Mouse (Mus musculus): Measurements from ENCODE around the gene Trappc3. TPM values are rescaled to one million over a fixed set of nuclear protein-coding genes. Genes with fewer than 3 reads are reported as not detected.

The Trappc3 gene
- polyA plus RNA-seq, 1 experiment: 2.0 TPM

DNA sequence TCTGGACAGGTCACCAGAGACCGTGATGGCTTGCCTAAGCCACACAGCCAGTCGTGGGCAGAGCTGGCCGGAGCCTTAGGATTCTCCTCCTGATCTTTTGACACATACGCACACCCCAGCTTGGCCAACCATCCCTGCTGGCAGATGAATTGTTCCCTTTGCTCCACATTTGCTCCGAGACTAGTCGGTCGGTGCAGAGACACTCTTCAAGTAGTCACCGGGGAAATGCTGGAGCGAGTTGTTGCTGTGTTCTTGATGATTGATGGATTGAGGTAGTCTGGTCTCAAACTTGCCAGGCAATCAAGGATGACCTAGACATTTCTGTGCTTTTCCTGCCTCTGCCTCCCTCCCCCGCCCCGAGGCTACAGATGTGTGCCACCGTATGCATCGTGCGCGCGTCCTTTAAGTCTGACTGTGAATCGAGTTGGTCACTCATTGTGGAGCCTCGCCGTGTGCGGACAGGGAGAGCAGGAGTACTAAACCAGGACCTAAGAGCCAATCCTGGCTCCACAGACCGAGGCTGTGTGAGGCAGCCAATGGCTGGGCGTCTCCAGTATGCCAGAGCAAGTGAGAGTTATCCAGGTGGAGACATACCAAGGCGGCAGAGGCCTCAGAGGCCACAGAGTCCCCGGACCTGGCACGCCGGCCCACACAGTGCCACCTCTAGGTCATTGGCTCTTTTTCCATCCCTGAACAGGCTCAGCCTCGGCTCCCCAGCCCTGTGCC is 39.6 kb downstream of the Trappc3 start:
- H3K9me3 ChIP-seq (ENCODE audit: control insufficient read depth, low read length): peaks cover 8% of the 10 kb centered on the region
- no peak overlapping the region for H3K4me3 ChIP-seq (replicated peaks)
- peaks cover 77% of the 10 kb centered on the region for H3K27me3 ChIP-seq (ENCODE audit: control insufficient read depth)
- no peak for TF ChIP-seq GATA1 (IDR thresholded peaks at IDR 0.05; ENCODE audit: low read length)
- no peak for TF ChIP-seq TAL1 (IDR thresholded peaks at IDR 0.05; ENCODE audit: low read length)
- H3K36me3 ChIP-seq (ENCODE audit: control insufficient read depth): no peaks in the 10 kb centered on the region
- no peaks in the 10 kb centered on the region; the same call in 1 of the 2 replicates for H3K4me1 ChIP-seq (ENCODE audit: control insufficient read depth)

DNA sequence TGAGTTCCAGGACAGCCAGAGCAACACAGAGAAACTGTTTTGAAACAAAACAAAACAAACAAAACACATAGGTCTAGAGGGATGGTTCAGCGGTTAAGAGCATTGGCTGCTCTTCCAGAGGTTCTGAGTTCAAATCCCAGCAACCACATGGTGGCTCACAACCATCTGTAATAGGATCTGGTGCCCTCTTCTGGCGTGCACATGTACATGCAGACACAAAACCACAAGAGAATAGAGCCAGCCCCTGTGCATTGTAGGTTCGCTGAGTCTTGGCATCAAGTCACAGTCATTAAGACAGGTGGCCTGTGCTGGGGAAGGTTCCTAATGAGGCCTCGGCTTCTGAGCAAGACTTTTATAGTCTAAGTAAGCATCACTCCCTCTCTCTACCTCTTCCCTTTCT is 41.8 kb downstream of the Trappc3 start:
- H3K9me3 ChIP-seq (ENCODE audit: control insufficient read depth, low read length): peaks cover 8% of the 10 kb centered on the region
- peaks cover 64% of the 10 kb centered on the region for H3K27me3 ChIP-seq (ENCODE audit: control insufficient read depth)
- no peaks in the 10 kb centered on the region for H3K4me1 ChIP-seq (ENCODE audit: control insufficient read depth)
- no peaks in the 10 kb centered on the region for H3K36me3 ChIP-seq (ENCODE audit: control insufficient read depth)
- TF ChIP-seq GATA1 (IDR thresholded peaks at IDR 0.05; ENCODE audit: low read length) (no peak), TAL1 (IDR thresholded peaks at IDR 0.05; ENCODE audit: low read length) (no peak)
- H3K4me3 ChIP-seq (replicated peaks): no peak overlapping the region

DNA sequence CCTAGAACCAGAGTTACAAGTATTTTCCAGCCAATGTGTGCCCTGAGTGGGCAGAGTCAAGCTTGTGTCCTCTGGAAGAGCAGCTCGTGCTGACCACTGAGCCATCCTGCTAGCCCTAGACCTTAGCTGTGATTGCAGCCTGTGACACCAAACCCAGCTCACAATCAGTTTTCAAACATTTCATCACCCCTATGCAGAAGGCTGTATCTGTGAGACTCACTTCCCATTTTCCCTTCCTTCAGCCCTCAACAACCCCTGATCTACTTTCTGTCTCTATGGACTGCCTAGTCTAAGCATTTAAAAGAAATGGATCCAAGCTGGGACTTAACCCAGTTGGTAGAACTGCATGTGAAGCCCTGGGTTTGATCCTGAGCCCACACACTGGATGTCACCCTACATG is 43.3 kb downstream of the Trappc3 start:
- H3K36me3 ChIP-seq (ENCODE audit: control insufficient read depth): no peaks in the 10 kb centered on the region
- H3K4me3 ChIP-seq (replicated peaks): no peak overlapping the region
- TF ChIP-seq TAL1 (IDR thresholded peaks at IDR 0.05; ENCODE audit: low read length): no peak
- peaks cover 8% of the 10 kb centered on the region for H3K9me3 ChIP-seq (ENCODE audit: control insufficient read depth, low read length)
- peaks cover 57% of the 10 kb centered on the region for H3K27me3 ChIP-seq (ENCODE audit: control insufficient read depth)
- peaks cover 3% of the 10 kb centered on the region for H3K4me1 ChIP-seq (ENCODE audit: control insufficient read depth)

DNA sequence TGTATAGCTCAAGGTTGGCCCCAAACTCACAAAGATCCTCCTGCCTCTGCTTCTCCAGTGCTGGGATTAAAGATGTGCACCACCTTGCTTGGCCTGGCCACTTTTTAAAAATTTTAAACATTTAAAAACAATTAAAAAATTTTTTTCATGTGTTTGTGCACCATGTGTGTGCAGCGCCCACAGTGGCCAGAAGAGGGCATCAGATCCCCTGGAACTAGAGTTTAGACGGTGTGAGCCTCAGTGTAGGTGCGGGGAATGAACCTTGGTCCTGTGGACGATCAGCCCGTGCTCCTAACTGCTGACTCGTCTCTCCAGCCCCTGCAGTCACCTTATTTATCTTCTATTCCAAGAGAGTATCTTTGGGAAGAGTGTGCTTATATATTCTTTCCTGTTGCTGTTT is 43.9 kb downstream of the Trappc3 start:
- no peak overlapping the region for H3K4me3 ChIP-seq (replicated peaks)
- H3K27me3 ChIP-seq (ENCODE audit: control insufficient read depth): peaks cover 50% of the 10 kb centered on the region
- H3K4me1 ChIP-seq (ENCODE audit: control insufficient read depth): peaks cover 3% of the 10 kb centered on the region
- TF ChIP-seq TAL1 (IDR thresholded peaks at IDR 0.05; ENCODE audit: low read length): no peak
- TF ChIP-seq GATA1 (IDR thresholded peaks at IDR 0.05; ENCODE audit: low read length): no peak
- H3K36me3 ChIP-seq (ENCODE audit: control insufficient read depth): no peaks in the 10 kb centered on the region
- peaks cover 8% of the 10 kb centered on the region for H3K9me3 ChIP-seq (ENCODE audit: control insufficient read depth, low read length)

DNA sequence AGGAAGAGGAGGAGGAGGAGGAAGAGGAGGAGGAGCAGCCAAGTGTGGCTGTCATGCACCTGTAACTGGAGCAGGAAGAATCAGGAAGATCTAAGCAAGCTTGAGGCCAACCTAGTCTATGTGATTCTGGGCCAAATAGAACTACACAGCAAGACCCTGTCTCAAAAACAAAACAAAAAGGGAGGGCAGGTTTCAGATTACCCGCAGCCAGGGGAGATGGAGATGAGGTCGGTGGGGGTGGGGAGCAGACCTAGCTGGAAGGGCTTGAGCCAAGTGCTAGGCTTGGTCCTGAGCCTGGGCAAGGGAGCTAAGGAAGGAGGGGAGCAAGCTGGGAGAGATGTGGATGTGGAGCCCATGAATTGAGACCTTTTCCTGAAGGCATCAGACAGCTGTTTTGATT is 44.7 kb downstream of the Trappc3 start:
- Histone ChIP-seq H3K4me3 (replicated peaks) (no peak overlapping the region), H3K36me3 (ENCODE audit: control insufficient read depth) (no peaks in the 10 kb centered on the region), H3K9me3 (ENCODE audit: control insufficient read depth, low read length) (peaks cover 5% of the 10 kb centered on the region), H3K27me3 (ENCODE audit: control insufficient read depth) (peaks cover 43% of the 10 kb centered on the region), H3K4me1 (ENCODE audit: control insufficient read depth) (peaks cover 3% of the 10 kb centered on the region)
- TF ChIP-seq GATA1 (IDR thresholded peaks at IDR 0.05; ENCODE audit: low read length) (no peak), TAL1 (IDR thresholded peaks at IDR 0.05; ENCODE audit: low read length) (no peak)

DNA sequence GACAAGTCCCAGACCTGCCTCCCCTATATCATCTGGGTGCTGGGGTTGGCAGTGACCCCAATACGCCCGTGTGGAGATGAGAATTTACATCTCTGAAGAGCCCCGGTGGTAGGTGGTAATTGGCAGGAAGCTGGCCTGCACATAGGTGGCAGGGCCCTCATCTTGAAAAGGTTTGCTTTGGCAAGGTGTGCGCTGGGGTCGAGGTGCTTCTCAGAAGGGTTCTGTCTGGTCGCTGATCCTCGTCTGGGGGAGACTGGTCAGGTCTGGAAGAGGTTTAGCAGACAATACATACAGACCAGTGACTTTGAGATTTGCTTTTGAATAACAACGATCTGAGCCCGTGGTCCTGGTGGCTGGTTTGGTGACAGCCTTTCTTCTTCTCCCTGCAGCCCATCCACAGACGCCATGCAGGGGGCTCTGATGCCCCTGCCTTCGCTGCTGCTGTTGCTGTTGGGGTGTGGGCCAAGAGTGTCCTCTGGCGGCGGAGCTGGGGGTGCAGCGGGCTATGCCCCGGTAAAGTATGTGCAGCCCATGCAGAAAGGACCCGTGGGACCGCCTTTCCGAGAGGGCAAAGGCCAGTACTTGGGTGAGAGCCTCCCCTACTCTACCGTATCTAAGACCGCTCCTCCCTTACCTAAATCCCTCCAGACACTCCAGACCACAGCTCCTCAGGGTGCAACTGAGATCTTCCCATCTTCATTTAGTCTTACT is 47.2 kb downstream of the Trappc3 start:
- peaks cover 3% of the 10 kb centered on the region for H3K4me1 ChIP-seq (ENCODE audit: control insufficient read depth)
- H3K27me3 ChIP-seq (ENCODE audit: control insufficient read depth): peaks cover 19% of the 10 kb centered on the region
- H3K9me3 ChIP-seq (ENCODE audit: control insufficient read depth, low read length): peaks cover 5% of the 10 kb centered on the region
- H3K36me3 ChIP-seq (ENCODE audit: control insufficient read depth): no peaks in the 10 kb centered on the region
- H3K4me3 ChIP-seq (replicated peaks): no peak overlapping the region
- TF ChIP-seq TAL1 (IDR thresholded peaks at IDR 0.05; ENCODE audit: low read length): no peak
- TF ChIP-seq GATA1 (IDR thresholded peaks at IDR 0.05; ENCODE audit: low read length): no peak

DNA sequence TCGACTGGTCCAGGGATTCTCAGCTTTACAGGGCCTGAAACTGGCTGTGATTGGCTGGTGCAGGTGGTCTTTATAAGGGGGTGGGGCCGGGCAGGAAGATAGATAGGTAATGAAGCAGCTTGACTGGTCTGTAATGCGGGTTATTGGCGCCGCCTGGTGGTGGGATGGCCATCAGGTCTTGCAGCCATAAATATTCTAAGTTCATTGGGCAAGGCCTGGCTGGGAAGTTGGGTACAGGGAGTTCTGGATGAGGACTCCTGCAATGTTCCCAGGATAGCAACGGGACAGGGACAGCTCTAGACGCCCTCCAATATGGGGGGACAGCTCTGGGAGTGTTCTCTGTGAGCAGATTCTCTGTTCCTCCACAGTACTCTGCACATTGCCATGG is 47.8 kb downstream of the Trappc3 start:
- peaks cover 3% of the 10 kb centered on the region for H3K4me1 ChIP-seq (ENCODE audit: control insufficient read depth)
- no peak overlapping the region for H3K4me3 ChIP-seq (replicated peaks)
- TF ChIP-seq TAL1 (IDR thresholded peaks at IDR 0.05; ENCODE audit: low read length): no peak
- TF ChIP-seq GATA1 (IDR thresholded peaks at IDR 0.05; ENCODE audit: low read length): no peak

DNA sequence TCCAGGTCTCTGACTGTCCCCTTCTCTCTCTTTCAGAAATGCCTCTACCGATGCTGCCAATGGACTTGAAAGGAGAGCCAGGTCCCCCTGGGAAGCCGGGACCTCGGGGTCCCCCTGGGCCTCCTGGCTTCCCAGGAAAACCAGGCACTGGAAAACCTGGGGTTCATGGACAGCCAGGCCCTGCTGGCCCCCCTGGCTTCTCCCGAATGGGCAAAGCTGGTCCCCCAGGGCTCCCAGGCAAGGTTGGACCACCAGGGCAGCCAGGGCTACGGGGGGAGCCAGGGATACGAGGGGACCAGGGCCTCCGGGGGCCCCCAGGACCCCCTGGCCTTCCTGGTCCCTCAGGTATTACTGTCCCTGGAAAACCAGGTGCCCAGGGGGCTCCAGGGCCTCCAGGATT is 48.2 kb downstream of the Trappc3 start:
- peaks cover 3% of the 10 kb centered on the region for H3K4me1 ChIP-seq (ENCODE audit: control insufficient read depth)
- TF ChIP-seq GATA1 (IDR thresholded peaks at IDR 0.05; ENCODE audit: low read length) (no peak), TAL1 (IDR thresholded peaks at IDR 0.05; ENCODE audit: low read length) (no peak)
- H3K4me3 ChIP-seq (replicated peaks): no peak overlapping the region
- H3K27me3 ChIP-seq (ENCODE audit: control insufficient read depth): peaks cover 17% of the 10 kb centered on the region
- H3K9me3 ChIP-seq (ENCODE audit: control insufficient read depth, low read length): peaks cover 5% of the 10 kb centered on the region
- peaks cover 7% of the 10 kb centered on the region for H3K36me3 ChIP-seq (ENCODE audit: control insufficient read depth)

More for the DNA sequence above, 47.8 kb downstream of the Trappc3 start:
- Histone ChIP-seq H3K27me3 (ENCODE audit: control insufficient read depth) (peaks cover 17% of the 10 kb centered on the region), H3K9me3 (ENCODE audit: control insufficient read depth, low read length) (peaks cover 5% of the 10 kb centered on the region), H3K36me3 (ENCODE audit: control insufficient read depth) (peaks cover 4% of the 10 kb centered on the region)

DNA sequence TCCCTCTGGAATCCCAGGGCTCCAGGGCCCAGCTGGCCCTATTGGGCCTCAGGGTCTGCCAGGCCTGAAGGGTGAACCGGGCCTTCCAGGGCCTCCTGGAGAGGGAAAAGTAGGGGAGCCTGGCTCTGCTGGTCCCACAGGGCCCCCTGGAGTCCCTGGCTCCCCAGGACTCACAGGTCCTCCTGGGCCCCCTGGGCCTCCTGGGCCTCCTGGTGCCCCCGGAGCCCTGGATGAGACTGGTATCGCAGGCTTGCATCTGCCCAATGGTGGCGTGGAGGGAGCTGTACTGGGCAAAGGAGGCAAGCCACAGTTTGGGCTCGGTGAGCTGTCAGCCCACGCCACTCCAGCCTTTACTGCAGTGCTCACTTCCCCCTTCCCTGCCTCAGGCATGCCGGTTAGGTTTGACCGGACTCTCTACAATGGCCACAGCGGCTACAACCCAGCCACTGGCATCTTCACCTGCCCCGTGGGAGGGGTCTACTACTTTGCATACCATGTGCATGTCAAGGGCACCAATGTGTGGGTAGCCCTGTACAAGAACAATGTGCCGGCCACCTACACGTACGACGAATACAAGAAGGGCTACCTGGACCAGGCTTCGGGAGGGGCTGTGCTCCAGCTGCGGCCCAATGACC is 49.6 kb downstream of the Trappc3 start:
- H3K36me3 ChIP-seq (ENCODE audit: control insufficient read depth): peaks cover 20% of the 10 kb centered on the region
- peaks cover 3% of the 10 kb centered on the region for H3K4me1 ChIP-seq (ENCODE audit: control insufficient read depth)
- H3K27me3 ChIP-seq (ENCODE audit: control insufficient read depth): peaks cover 16% of the 10 kb centered on the region
- H3K4me3 ChIP-seq (replicated peaks): no peak overlapping the region
- TF ChIP-seq TAL1 (IDR thresholded peaks at IDR 0.05; ENCODE audit: low read length) (no peak), GATA1 (IDR thresholded peaks at IDR 0.05; ENCODE audit: low read length) (no peak)
- H3K9me3 ChIP-seq (ENCODE audit: control insufficient read depth, low read length): no peaks in the 10 kb centered on the region

Measured in erythroblast, embryonic 14.5 days (primary cell).